Mouse (Mus musculus): ENCODE measurements at regions not wholly inside any gene's neighbourhood (a gene's known extent, or its start where the extent isn't known, plus 50 kb on each side); places are given as distances from the start of the nearest gene placed in this dataset.

DNA sequence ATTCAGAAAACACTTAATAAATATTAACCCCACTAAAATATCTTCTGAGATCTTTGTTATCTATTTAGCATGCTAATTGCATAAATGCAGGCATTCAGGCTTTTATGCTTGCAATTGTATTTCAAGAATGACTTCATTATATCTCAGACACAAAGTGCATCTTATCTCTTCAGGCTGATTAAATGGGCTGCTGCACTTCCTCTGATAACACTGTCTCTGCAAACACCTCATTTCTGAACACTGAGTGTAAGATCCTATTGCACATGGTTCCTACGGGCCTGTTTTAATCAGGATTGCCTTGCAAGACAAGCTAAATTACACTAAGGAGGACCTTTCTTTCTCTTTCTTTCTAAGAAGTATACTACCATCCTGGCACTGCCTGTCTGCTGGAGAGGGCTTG is 157.1 kb upstream of the Ankrd50 start:
- no peak for TF ChIP-seq EP300 (IDR thresholded peaks at IDR 0.05; ENCODE audit: low read depth)
- no peak for TF ChIP-seq CTCF (IDR thresholded peaks at IDR 0.05; ENCODE audit: low read depth)
